Mouse (Mus musculus) heart, embryonic 14.5 days (tissue): Measurements from ENCODE around the gene Haghl. TPM values are rescaled to one million over a fixed set of nuclear protein-coding genes. Genes with fewer than 3 reads are reported as not detected.
A peak's percentile ranks its signal among the peaks of the same experiment; 100 is the strongest.

Experiments used
- ATAC-seq: fragments of 200-750 bp; cut with Nextera tagmentation; 2 replicates; pipeline ENCODE4 v1.8.0; 2017; ENCODE audit warnings: low read depth, moderate TSS enrichment; ENCODE audit not compliant: insufficient number of reproducible peaks, insufficient read depth, low FRiP score
- H3K27ac ChIP-seq, 2 experiments: fragments of 200-500 bp in 1 of 2; fragments of 300-500 bp in 1 of 2; sonication (generic) in 1 of 2; replicated peaks in 1 of 2; 2 replicates each; pipeline ENCODE4 v1.5.1; 2012 to 2014; ENCODE audit warnings: low read depth in 2 of 2, low read length in 2 of 2, control low read depth in 1 of 2, mild to moderate bottlenecking in 1 of 2, mixed read lengths in 1 of 2; ENCODE audit not compliant: control insufficient read depth in 1 of 2, insufficient read depth in 1 of 2
- H3K27me3 ChIP-seq: fragments of 300-500 bp; sonication (generic); 2 replicates; pipeline ENCODE4 v1.6.1; 2014; ENCODE audit warnings: mild to moderate bottlenecking, low read length, control low read depth; ENCODE audit not compliant: control insufficient read depth, insufficient read depth
- H3K36me3 ChIP-seq: fragments of 300-500 bp; sonication (generic); 2 replicates; pipeline ENCODE4 v1.6.1; 2014; ENCODE audit warnings: mild to moderate bottlenecking, control low read depth, low read length, mixed read lengths; ENCODE audit not compliant: control insufficient read depth, insufficient read depth
- H3K4me1 ChIP-seq, 2 experiments: fragments of 200-500 bp in 1 of 2; fragments of 300-500 bp in 1 of 2; sonication (generic) in 1 of 2; 2 replicates each; pipeline ENCODE4 v1.6.1; 2012 to 2014; ENCODE audit warnings: low read length in 2 of 2, control low read depth in 1 of 2, mixed read lengths in 1 of 2; ENCODE audit not compliant: control insufficient read depth in 2 of 2, insufficient read depth in 2 of 2
- H3K4me2 ChIP-seq: fragments of 300-500 bp; sonication (generic); 2 replicates; pipeline ENCODE4 v1.6.1; 2014; ENCODE audit warnings: mild to moderate bottlenecking, low read length
- H3K4me3 ChIP-seq, 2 experiments: fragments of 200-500 bp in 1 of 2; fragments of 300-500 bp in 1 of 2; sonication (generic) in 1 of 2; 2 replicates each; pipeline ENCODE4 v1.5.1; 2012 to 2014; ENCODE audit warnings: low read length in 2 of 2, mild to moderate bottlenecking in 2 of 2, control low read depth in 1 of 2, low read depth in 1 of 2, moderate library complexity in 1 of 2; ENCODE audit not compliant: control insufficient read depth in 1 of 2, insufficient read depth in 1 of 2
- H3K9ac ChIP-seq: fragments of 300-500 bp; sonication (generic); 2 replicates; pipeline ENCODE4 v1.6.1; 2014; ENCODE audit warnings: mild to moderate bottlenecking, low read length
- H3K9me3 ChIP-seq: fragments of 300-500 bp; sonication (generic); 2 replicates; pipeline ENCODE4 v1.6.1; 2016; ENCODE audit warnings: low read length, control low read depth; ENCODE audit not compliant: control insufficient read depth
- WGBS: fragments of 180-500 bp; shearing (Covaris S2); extraction: QIAGEN DNeasy Blood & Tissue Kit; methylation state at CpG from one replicate; pipeline ENCODE4 v1.1.7; 2014; 5-methylcytosine and 5-hydroxymethylcytosine counted together
- polyA plus RNA-seq: library from polyadenylated mRNA; unstranded; fragments of >200 nt; fragmentation: Nextera tagmentation; extraction: Ambion mirVana; gene quantifications from 2 replicates; pipeline ENCODE4 v1.2.1, GENCODE M21; 2014

Gene Haghl
- polyA plus RNA-seq, 1 experiment from 2014 or later: 60.2 TPM

DNA sequence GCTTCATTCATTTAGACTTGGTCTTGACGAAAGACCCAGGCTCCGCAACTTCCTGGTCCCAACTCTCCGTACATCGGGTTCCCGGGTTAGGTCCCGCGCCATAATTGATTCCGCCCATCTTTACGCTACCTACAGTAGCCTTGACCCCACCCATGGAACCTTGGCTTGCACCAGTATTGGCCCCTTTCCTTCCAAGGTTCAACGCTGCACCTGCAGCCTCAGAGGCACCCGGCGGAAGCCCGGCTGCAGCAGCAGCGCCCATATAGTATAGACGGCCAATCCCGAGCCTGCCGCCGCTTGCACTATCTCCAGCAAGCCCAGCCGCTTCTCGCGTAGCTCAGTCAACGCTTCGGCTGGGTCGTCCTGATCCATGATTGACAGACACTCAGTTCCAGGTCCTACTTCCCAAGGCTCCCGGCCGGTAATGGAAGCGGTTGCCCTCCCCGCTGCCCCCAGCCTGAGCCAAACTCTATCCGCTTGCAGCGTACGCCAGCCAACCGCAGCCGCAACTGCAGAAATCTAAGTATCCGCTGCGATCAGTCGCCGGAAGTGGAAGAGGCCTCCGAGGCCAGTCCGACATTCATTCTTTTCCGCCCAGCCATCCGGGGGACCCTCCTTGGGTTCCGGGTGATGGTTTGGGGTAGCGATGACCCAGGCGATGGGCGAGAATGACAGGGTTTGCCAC, 6.5 kb upstream of the Haghl start:
- Histone ChIP-seq H3K27ac (peak overlapping the region; percentile 93 to 95), H3K4me2 (peak overlapping the region; percentile 76), H3K4me3 (peak overlapping the region; percentile 76 to 80), H3K4me1 (peaks cover 19 to 32% of the 10 kb centered on the region in 2 experiments), H3K9ac (peak overlapping the region; percentile 84), H3K9me3 (no peaks in the 10 kb centered on the region), H3K27me3 (no peaks in the 10 kb centered on the region), H3K36me3 (peaks cover 30% of the 10 kb centered on the region)
- under 1% methylated on average over 45 of the region's 45 CpGs for WGBS
- ATAC-seq: peak; percentile 50

DNA sequence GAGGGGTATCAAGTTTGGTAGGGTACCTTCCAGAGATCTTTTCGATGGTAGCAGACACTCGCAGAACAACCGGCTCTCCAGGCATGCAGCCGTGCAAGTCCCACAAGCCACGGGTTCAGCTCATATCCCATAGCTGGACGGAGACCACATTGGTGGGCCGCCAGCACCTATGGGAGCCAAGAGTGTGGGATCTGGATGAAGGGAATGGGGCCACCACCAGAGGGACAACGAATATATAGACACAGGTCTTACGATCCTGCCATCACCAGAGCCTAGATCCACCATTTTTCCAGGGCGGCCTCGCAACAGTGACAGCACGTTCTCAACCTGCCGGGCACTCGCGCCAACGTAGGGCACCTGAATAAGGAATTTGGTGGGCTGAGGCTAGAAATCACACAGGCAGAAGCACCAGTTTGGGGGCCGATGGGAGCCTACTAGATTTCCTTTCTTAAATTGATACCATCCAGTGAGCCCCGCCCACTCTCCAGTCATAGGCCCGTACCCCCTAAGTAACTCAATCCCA, 5.9 kb upstream of the Haghl start:
- 28% methylated on average over 19 of the region's 19 CpGs for WGBS
- Histone ChIP-seq H3K9me3 (no peaks in the 10 kb centered on the region), H3K27me3 (no peaks in the 10 kb centered on the region), H3K4me3 (peak overlapping the region; percentile 76 to 80), H3K36me3 (peaks cover 30% of the 10 kb centered on the region), H3K27ac (peak overlapping the region in 1 of 2 experiments; percentile 93; a peak in 2 of 4 replicates), H3K4me2 (peak overlapping the region; percentile 76), H3K4me1 (peaks cover 19 to 29% of the 10 kb centered on the region in 2 experiments), H3K9ac (peak overlapping the region; percentile 84)
- no peak for ATAC-seq

DNA sequence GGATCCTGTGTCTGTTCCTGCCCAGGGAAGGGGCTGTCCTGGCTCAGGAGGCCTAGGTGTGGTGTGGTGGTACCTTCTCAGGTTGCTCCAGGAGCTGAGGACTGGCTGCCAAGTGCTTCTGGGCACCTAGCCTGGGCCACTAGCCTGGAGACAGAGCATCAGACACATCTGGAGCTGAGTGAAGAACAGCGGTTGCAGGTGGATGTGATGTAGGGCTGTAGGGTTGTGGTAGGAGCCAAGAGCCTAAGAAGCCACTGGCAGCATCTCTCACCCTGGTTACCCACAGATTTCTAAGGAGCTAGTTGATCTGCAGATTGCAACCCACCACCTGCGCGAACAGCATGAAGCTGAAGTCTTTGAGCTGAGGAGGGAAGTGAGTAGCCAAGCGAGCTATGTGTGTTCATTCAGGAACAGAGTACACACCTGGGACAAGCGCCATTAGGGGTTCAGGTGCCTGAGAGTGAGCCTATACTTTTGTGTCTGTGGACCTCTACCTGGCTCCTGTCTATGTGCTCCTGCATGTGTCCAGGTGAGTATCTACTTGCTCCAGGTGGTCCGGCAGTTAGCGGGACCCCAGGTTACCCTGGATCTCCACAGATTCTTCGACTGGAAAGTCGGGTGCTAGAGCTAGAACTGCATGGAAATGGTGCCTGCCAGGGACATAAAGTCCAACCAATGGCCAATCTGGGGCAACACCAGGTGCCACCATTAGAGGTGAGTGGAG, 1.5 kb upstream of the Haghl start:
- H3K27me3 ChIP-seq: no peaks in the 10 kb centered on the region
- H3K4me1 ChIP-seq: peaks cover 13 to 33% of the 10 kb centered on the region in 2 experiments
- H3K9ac ChIP-seq: no peak overlapping the region
- ATAC-seq: no peak
- no peaks in the 10 kb centered on the region for H3K9me3 ChIP-seq
- H3K27ac ChIP-seq: no peak overlapping the region
- peaks cover 53% of the 10 kb centered on the region for H3K36me3 ChIP-seq
- WGBS: 93% methylated on average over 9 of the region's 9 CpGs
- no peak overlapping the region for H3K4me3 ChIP-seq
- H3K4me2 ChIP-seq: no peak overlapping the region

DNA sequence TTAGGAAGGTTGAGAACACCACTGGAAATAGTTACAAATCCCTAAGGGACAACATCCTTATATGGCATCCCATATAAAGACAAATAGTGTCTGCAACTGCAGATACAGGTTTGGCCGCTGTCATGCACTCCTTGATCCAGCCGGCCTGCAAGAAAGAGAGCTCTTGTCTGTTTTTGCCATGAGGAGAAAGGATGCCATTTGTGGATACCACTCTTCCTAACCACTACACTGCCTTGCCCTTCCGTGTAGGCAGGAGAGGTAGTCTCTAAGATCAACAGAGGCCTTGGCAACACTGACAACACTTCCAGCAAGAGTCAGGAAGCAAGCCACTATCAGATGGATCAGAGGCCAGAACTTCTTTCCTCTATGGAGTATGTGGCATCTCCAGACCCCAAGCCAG, 807 bp upstream of the Haghl start, which contains the start of gene Ccdc78:
TSS of gene Ccdc78 (plus strand) at position 301 of the 400 bp plus-strand sequence.
- Histone ChIP-seq H3K9ac (peak within 1 kb of the TSS; percentile 83), H3K9me3 (no peaks in the 10 kb centered on the region), H3K27me3 (no peaks in the 10 kb centered on the region), H3K36me3 (peaks cover 59% of the 10 kb centered on the region), H3K27ac (peak within 1 kb of the TSS; percentile 78 to 96), H3K4me2 (peak within 1 kb of the TSS; percentile 86), H3K4me1 (peaks cover 11 to 28% of the 10 kb centered on the region in 2 experiments), H3K4me3 (peak within 1 kb of the TSS; percentile 60 to 92)
- WGBS: 79% methylated on average over 3 of the region's 3 CpGs
- ATAC-seq: no peak

DNA sequence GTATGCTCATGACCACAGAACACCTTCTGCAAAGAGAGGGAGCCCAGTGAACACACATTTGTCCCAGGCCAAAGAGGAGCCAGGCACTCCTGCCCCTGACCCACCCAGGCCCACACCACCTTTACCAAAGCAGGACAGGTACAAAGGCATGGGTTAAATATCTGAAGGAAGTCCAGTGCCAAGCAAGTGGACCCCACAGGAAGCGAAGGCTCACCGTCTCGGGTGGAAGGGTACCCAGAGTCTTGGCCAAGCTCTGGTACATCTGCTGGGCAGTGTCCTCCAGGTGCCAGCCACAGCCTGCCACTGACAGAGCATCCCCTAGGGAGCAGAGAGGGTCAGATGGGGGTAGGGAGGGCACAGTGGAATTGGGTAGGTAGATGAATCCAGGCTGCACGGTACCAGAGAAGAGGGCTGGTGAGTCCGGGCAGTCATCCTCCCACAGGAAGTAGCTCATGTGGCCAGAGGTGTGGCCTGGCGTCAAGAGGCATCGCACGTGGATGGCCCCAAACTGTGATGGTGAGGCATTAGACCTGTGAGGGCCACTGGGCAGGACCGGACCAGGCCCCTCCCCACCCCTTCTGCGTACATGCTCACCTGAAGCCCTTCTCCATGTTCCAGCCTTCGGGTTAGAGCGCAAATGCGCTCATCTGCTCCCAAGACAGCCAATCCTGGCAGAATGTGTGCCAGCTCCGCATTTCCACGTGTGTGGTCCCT, 1.5 kb downstream of the Haghl start:
- WGBS: 81% methylated on average over 15 of the region's 15 CpGs
- peaks cover 9 to 22% of the 10 kb centered on the region in 2 experiments for H3K4me1 ChIP-seq
- H3K36me3 ChIP-seq: peaks cover 69% of the 10 kb centered on the region
- peak overlapping the region; percentile 60 to 92 for H3K4me3 ChIP-seq
- no peaks in the 10 kb centered on the region for H3K27me3 ChIP-seq
- H3K9me3 ChIP-seq: no peaks in the 10 kb centered on the region
- H3K27ac ChIP-seq: no peak overlapping the region
- ATAC-seq: no peak
- H3K4me2 ChIP-seq: peak overlapping the region; percentile 86
- H3K9ac ChIP-seq: peak overlapping the region; percentile 83

DNA sequence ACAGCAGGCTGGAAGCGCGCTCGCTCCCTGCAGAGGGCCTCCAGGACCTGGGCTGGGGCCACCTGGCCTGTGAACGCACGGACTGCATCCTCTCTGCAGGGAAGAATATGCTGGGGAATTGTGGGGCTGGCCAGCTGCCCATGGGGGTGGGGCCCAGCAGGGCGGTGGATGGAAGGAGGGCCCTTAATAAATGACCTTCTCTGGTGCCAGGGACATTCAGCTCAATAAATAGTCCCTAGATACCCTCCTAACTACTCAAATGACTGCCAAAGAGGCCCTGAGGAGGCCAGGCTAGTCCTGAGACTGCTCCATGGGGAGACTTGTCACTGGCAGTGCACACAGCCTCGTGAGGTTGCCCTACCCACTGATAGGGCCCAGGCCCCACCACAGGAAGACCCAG, 2.4 kb downstream of the Haghl start:
- Histone ChIP-seq H3K36me3 (peaks cover 72% of the 10 kb centered on the region), H3K9ac (peak overlapping the region; percentile 3), H3K27me3 (no peaks in the 10 kb centered on the region), H3K4me1 (peaks cover 9 to 22% of the 10 kb centered on the region in 2 experiments), H3K9me3 (no peaks in the 10 kb centered on the region), H3K4me3 (no peak overlapping the region), H3K27ac (peak overlapping the region; percentile 34 to 48; a peak in 1 of 4 replicates), H3K4me2 (no peak overlapping the region)
- WGBS: 59% methylated on average over 7 of the region's 7 CpGs
- ATAC-seq: no peak

DNA sequence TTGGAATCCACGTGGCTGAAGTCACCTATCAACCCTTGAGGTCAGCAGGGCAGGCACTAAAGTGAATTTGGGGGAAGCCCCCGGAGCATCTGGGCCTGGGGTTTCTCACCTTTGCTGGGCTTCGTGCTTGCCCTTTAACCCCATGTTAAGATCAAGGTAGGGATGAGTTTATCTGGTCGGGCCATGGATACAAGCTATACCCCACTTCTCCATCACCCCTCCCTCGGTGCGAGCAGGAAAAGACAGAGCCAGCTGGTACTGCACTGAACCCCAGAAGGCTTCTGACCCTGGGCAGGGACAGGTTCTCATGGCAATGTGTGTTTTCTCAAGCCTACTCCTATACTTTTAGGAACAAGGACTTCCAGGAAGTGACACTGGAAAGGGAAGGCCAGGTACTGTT, 4.1 kb downstream of the Haghl start:
- Histone ChIP-seq H3K9me3 (no peaks in the 10 kb centered on the region), H3K4me1 (peaks cover 9 to 22% of the 10 kb centered on the region in 2 experiments), H3K4me3 (no peak overlapping the region), H3K9ac (no peak overlapping the region), H3K27ac (no peak overlapping the region), H3K27me3 (no peaks in the 10 kb centered on the region), H3K36me3 (peaks cover 76% of the 10 kb centered on the region), H3K4me2 (no peak overlapping the region)
- ATAC-seq: no peak
- WGBS: 81% methylated on average over 6 of the region's 6 CpGs
